Mouse (Mus musculus) embryonic facial prominence, embryonic 14.5 days (tissue): ENCODE measurements around the gene Ahdc1. TPM values are rescaled to one million over a fixed set of nuclear protein-coding genes. Genes with fewer than 3 reads are reported as not detected.
A peak's percentile ranks its signal among the peaks of the same experiment; 100 is the strongest.

Experiments used
- ATAC-seq: fragments of 200-750 bp; cut with Nextera tagmentation; 2 replicates; pipeline ENCODE4 v1.8.0; 2017; ENCODE audit warnings: low read depth, moderate number of reproducible peaks, moderate TSS enrichment
- DNase-seq: peaks from one replicate; pipeline ENCODE4 v3.0.0-alpha.2; 2015; ENCODE audit warnings: low spot score
- H3K27ac ChIP-seq: fragments of 300-500 bp; sonication (generic); replicated peaks from 2 replicates; pipeline ENCODE4 v1.5.1; 2014; ENCODE audit warnings: low read depth, mild to moderate bottlenecking, low read length, moderate library complexity
- H3K27me3 ChIP-seq: fragments of 300-500 bp; sonication (generic); replicated peaks from 2 replicates; pipeline ENCODE4 v1.6.1; 2014; ENCODE audit warnings: low read length; ENCODE audit not compliant: control insufficient read depth, insufficient read depth
- H3K36me3 ChIP-seq: fragments of 300-500 bp; sonication (generic); 2 replicates; pipeline ENCODE4 v1.6.1; 2014; ENCODE audit warnings: low read length, mixed read lengths; ENCODE audit not compliant: control insufficient read depth, insufficient read depth
- H3K4me1 ChIP-seq: fragments of 300-500 bp; sonication (generic); 2 replicates; pipeline ENCODE4 v1.6.1; 2014; ENCODE audit warnings: antibody characterized with exemption, low read length; ENCODE audit not compliant: control insufficient read depth, insufficient read depth
- H3K4me2 ChIP-seq: fragments of 300-500 bp; sonication (generic); 2 replicates; pipeline ENCODE4 v1.6.1; 2014; ENCODE audit warnings: low read depth, mild to moderate bottlenecking, low read length, moderate library complexity, mixed read lengths
- H3K4me3 ChIP-seq: fragments of 300-500 bp; sonication (generic); 2 replicates; pipeline ENCODE4 v1.5.1; 2014; ENCODE audit warnings: low read depth, mild to moderate bottlenecking, low read length
- H3K9ac ChIP-seq: fragments of 300-500 bp; sonication (generic); 2 replicates; pipeline ENCODE4 v1.6.1; 2014; ENCODE audit warnings: low read depth, mild to moderate bottlenecking, low read length, moderate library complexity, mixed read lengths
- H3K9me3 ChIP-seq: fragments of 300-500 bp; sonication (generic); 2 replicates; pipeline ENCODE4 v1.6.1; 2016; ENCODE audit warnings: low read length; ENCODE audit not compliant: control insufficient read depth
- WGBS: fragments of 180-500 bp; shearing (Covaris S2); extraction: QIAGEN DNeasy Blood & Tissue Kit; methylation state at CpG from one replicate; pipeline ENCODE4 v1.1.7; 2014; 5-methylcytosine and 5-hydroxymethylcytosine counted together
- polyA plus RNA-seq: library from polyadenylated mRNA; unstranded; fragments of >200 nt; fragmentation: Nextera tagmentation; extraction: Ambion mirVana; gene quantifications from 2 replicates; pipeline ENCODE4 v1.2.1, GENCODE M21; 2014

The Ahdc1 gene
- polyA plus RNA-seq, 1 experiment from 2014 or later = 11.7 TPM

GRCm38 (mm10) chr4:132981621-132982020 lies 29.4 kb upstream of the Ahdc1 start:
- Histone ChIP-seq H3K36me3 (no peaks in the 10 kb centered on the region), H3K9me3 (no peaks in the 10 kb centered on the region), H3K9ac (no peak overlapping the region), H3K4me2 (no peak overlapping the region), H3K27ac (no peak overlapping the region), H3K27me3 (0 out of 2 replicates have a peak, but pooled peaks cover 6% of the 10 kb centered on the region), H3K4me1 (no peaks in the 10 kb centered on the region; the same call in 1 of the 2 replicates), H3K4me3 (no peak overlapping the region)
- DNase-seq (no peak), ATAC-seq (no peak; the same call in 1 of the 2 replicates)
- WGBS = 76% methylated on average over 6 of the region's 6 CpGs

GRCm38 (mm10) chr4:132982999-132983398 lies 28.1 kb upstream of the Ahdc1 start:
- WGBS = 75% methylated on average over 6 of the region's 6 CpGs
- no peak for DNase-seq
- H3K27ac ChIP-seq = no peak overlapping the region

GRCm38 (mm10) chr4:132983664-132984512 lies 27.2 kb upstream of the Ahdc1 start:
- DNase-seq (peak; percentile 82), ATAC-seq (peak; percentile 57; the same call in 1 of the 2 replicates)
- Histone ChIP-seq H3K27me3 (no peaks in the 10 kb centered on the region), H3K4me1 (no peaks in the 10 kb centered on the region; the same call in 1 of the 2 replicates), H3K9me3 (no peaks in the 10 kb centered on the region), H3K9ac (no peak overlapping the region), H3K4me3 (no peak overlapping the region), H3K36me3 (no peaks in the 10 kb centered on the region), H3K4me2 (no peak overlapping the region), H3K27ac (peak overlapping the region; percentile 35; the same call in 1 of the 2 replicates)
- 57% methylated on average over 7 of the region's 7 CpGs for WGBS

More at GRCm38 (mm10) chr4:132982999-132983398, 28.1 kb upstream of the Ahdc1 start:
- no peak for ATAC-seq
- no peak overlapping the region for H3K4me3 ChIP-seq
- H3K36me3 ChIP-seq = no peaks in the 10 kb centered on the region
- H3K4me2 ChIP-seq = no peak overlapping the region
- H3K9me3 ChIP-seq = no peaks in the 10 kb centered on the region
- H3K27me3 ChIP-seq = no peaks in the 10 kb centered on the region
- no peak overlapping the region for H3K9ac ChIP-seq
- no peaks in the 10 kb centered on the region; the same call in 1 of the 2 replicates for H3K4me1 ChIP-seq

GRCm38 (mm10) chr4:132988581-132989355 lies 22.3 kb upstream of the Ahdc1 start:
- H3K4me3 ChIP-seq = no peak overlapping the region
- no peaks in the 10 kb centered on the region for H3K27me3 ChIP-seq
- H3K4me1 ChIP-seq = peaks cover 3% of the 10 kb centered on the region; the same call in 1 of the 2 replicates
- no peak overlapping the region for H3K9ac ChIP-seq
- no peak overlapping the region for H3K27ac ChIP-seq
- no peaks in the 10 kb centered on the region for H3K9me3 ChIP-seq
- H3K4me2 ChIP-seq = no peak overlapping the region
- ATAC-seq (no peak), DNase-seq (no peak)
- 85% methylated on average over 6 of the region's 6 CpGs for WGBS
- H3K36me3 ChIP-seq = no peaks in the 10 kb centered on the region

GRCm38 (mm10) chr4:132993553-132993952 lies 17.5 kb upstream of the Ahdc1 start:
- no peaks in the 10 kb centered on the region for H3K27me3 ChIP-seq
- no peak overlapping the region for H3K4me3 ChIP-seq
- no peak overlapping the region for H3K9ac ChIP-seq
- no peak overlapping the region for H3K27ac ChIP-seq
- no peaks in the 10 kb centered on the region for H3K9me3 ChIP-seq
- no peak for ATAC-seq
- 48% methylated on average over 4 of the region's 4 CpGs for WGBS
- H3K4me1 ChIP-seq = 0 out of 2 replicates have a peak, but pooled peaks cover 3% of the 10 kb centered on the region
- H3K4me2 ChIP-seq = no peak overlapping the region
- DNase-seq = no peak
- no peaks in the 10 kb centered on the region for H3K36me3 ChIP-seq

- H3K4me3 ChIP-seq = no peak overlapping the region
- H3K9me3 ChIP-seq = no peaks in the 10 kb centered on the region
- no peak overlapping the region for H3K9ac ChIP-seq
- no peaks in the 10 kb centered on the region for H3K27me3 ChIP-seq
- peaks cover 8% of the 10 kb centered on the region for H3K4me1 ChIP-seq
- WGBS = 48% methylated on average over 13 of the region's 14 CpGs
- no peak overlapping the region for H3K27ac ChIP-seq
- ATAC-seq (no peak), DNase-seq (no peak)
- H3K36me3 ChIP-seq = no peaks in the 10 kb centered on the region
- H3K4me2 ChIP-seq = no peak overlapping the region
Measured at GRCm38 (mm10) chr4:132997469-132998237, 13.4 kb upstream of the Ahdc1 start.

- peak; percentile 58 for DNase-seq
- no peaks in the 10 kb centered on the region for H3K36me3 ChIP-seq
- no peak overlapping the region; the same call in 1 of the 2 replicates for H3K27ac ChIP-seq
- H3K4me1 ChIP-seq = peaks cover 13% of the 10 kb centered on the region
- no peak overlapping the region for H3K4me2 ChIP-seq
- no peaks in the 10 kb centered on the region for H3K27me3 ChIP-seq
- no peak overlapping the region for H3K4me3 ChIP-seq
- H3K9me3 ChIP-seq = no peaks in the 10 kb centered on the region
- H3K9ac ChIP-seq = peak overlapping the region; percentile 19; the same call in 1 of the 2 replicates
- 23% methylated on average over 10 of the region's 10 CpGs for WGBS
- no peak for ATAC-seq
Measured at GRCm38 (mm10) chr4:133002896-133003295, 8.2 kb upstream of the Ahdc1 start.
